Mouse (Mus musculus) small intestine, adult 2 months (tissue): Measurements from ENCODE around the gene Celsr2.

Experiments used
- CTCF ChIP-seq: fragments of 200-500 bp; IDR thresholded peaks from 2 replicates; pipeline ENCODE4 v1.5.1; 2012; ENCODE audit warnings: low read depth, mild to moderate bottlenecking, control low read depth, inconsistent platforms, low read length, moderate library complexity, mixed read lengths; ENCODE audit not compliant: insufficient replicate concordance, insufficient read length; ENCODE audit errors: extremely low read depth
- POLR2A ChIP-seq: fragments of 200-500 bp; IDR thresholded peaks from 2 replicates; pipeline ENCODE4 v1.6.1; 2012; ENCODE audit warnings: low read depth, mild to moderate bottlenecking, control low read depth, inconsistent platforms, low read length, moderate library complexity

GRCm38 (mm10) chr3:108411026-108411753 lies 4.2 kb downstream of the Celsr2 start:
- TF ChIP-seq CTCF (no peak), POLR2A (no peak)
